Mouse (Mus musculus) liver, postnatal 0 days (tissue): ENCODE results near the gene Erp27. TPM values are rescaled to one million over a fixed set of nuclear protein-coding genes. Genes with fewer than 3 reads are reported as not detected.

Experiments
- ATAC-seq: fragments of 200-750 bp; cut with Nextera tagmentation; 2 replicates; pipeline ENCODE4 v1.8.0; 2017; ENCODE audit warnings: mild to moderate bottlenecking, moderate library complexity
- DNase-seq: peaks from one replicate; pipeline ENCODE4 v3.0.0-alpha.2; 2016
- H3K27ac ChIP-seq: fragments of 300-500 bp; sonication (generic); 2 replicates; pipeline ENCODE4 v1.5.1; 2014; ENCODE audit warnings: antibody characterized with exemption, moderate library complexity, mild to moderate bottlenecking, low read depth
- H3K27me3 ChIP-seq: fragments of 300-500 bp; sonication (generic); 2 replicates; pipeline ENCODE4 v1.6.1; 2014; ENCODE audit warnings: low read length, control low read depth, mixed read lengths; ENCODE audit not compliant: insufficient read depth
- H3K36me3 ChIP-seq: fragments of 300-500 bp; sonication (generic); replicated peaks from 2 replicates; pipeline ENCODE4 v1.6.1; 2014; ENCODE audit warnings: mild to moderate bottlenecking, control low read depth, low read length, moderate library complexity, mixed read lengths; ENCODE audit not compliant: insufficient read depth
- H3K4me1 ChIP-seq: fragments of 300-500 bp; sonication (generic); 2 replicates; pipeline ENCODE4 v1.6.1; 2014; ENCODE audit warnings: antibody characterized with exemption, mild to moderate bottlenecking, control low read depth; ENCODE audit not compliant: insufficient read depth
- H3K4me2 ChIP-seq: fragments of 300-500 bp; sonication (generic); 2 replicates; pipeline ENCODE4 v1.6.1; 2014; ENCODE audit warnings: low read depth, mild to moderate bottlenecking, low read length, moderate library complexity, mixed read lengths
- H3K4me3 ChIP-seq: fragments of 300-500 bp; sonication (generic); 2 replicates; pipeline ENCODE4 v1.5.1; 2014; ENCODE audit warnings: low read depth, low read length
- H3K9ac ChIP-seq: fragments of 300-500 bp; sonication (generic); replicated peaks from 2 replicates; pipeline ENCODE4 v1.6.1; 2014; ENCODE audit warnings: mild to moderate bottlenecking, moderate library complexity
- H3K9me3 ChIP-seq: fragments of 300-500 bp; sonication (generic); 2 replicates; pipeline ENCODE4 v1.6.1; 2016; ENCODE audit warnings: mild to moderate bottlenecking, control low read depth, low read length, mixed read lengths
- CTCF ChIP-seq: sonication (generic); IDR thresholded peaks from 2 replicates; pipeline ENCODE4 v1.5.1; 2016; ENCODE audit warnings: antibody characterized with exemption, low read depth
- EP300 ChIP-seq: IDR thresholded peaks from 2 replicates; pipeline ENCODE4 v1.6.1; 2016; ENCODE audit warnings: antibody characterized with exemption, low read depth, mild to moderate bottlenecking
- WGBS: fragments of 180-500 bp; shearing (Covaris S2); extraction: QIAGEN DNeasy Blood & Tissue Kit; methylation state at CpG from one replicate; pipeline ENCODE4 v1.1.7; 2014; ENCODE audit not compliant: insufficient replicate concordance; 5-methylcytosine and 5-hydroxymethylcytosine counted together
- polyA plus RNA-seq: library from polyadenylated mRNA; unstranded; fragments of >200 nt; fragmentation: Nextera tagmentation; extraction: Ambion mirVana; gene quantifications from 2 replicates; pipeline ENCODE4 v1.2.1, GENCODE M21; 2015

Erp27 gene
- polyA plus RNA-seq, 1 experiment from 2014 or later, result 0.42 TPM

GRCm38 (mm10) chr6:136914234-136914633 lies 7.7 kb downstream of the Erp27 start:
- H3K4me1 ChIP-seq, result peaks cover 5% of the 10 kb centered on the region; the same call in 1 of the 2 replicates
- H3K9me3 ChIP-seq, result no peaks in the 10 kb centered on the region
- TF ChIP-seq EP300 (no peak), CTCF (no peak)
- 84% methylated on average over 6 of the region's 6 CpGs for WGBS
- H3K27me3 ChIP-seq, result no peaks in the 10 kb centered on the region
- no peak overlapping the region for H3K4me2 ChIP-seq
- DNase-seq (no peak), ATAC-seq (no peak)
- H3K9ac ChIP-seq, result no peak overlapping the region
- H3K36me3 ChIP-seq, result no peaks in the 10 kb centered on the region
- no peak overlapping the region for H3K27ac ChIP-seq
- H3K4me3 ChIP-seq, result no peak overlapping the region

DNA sequence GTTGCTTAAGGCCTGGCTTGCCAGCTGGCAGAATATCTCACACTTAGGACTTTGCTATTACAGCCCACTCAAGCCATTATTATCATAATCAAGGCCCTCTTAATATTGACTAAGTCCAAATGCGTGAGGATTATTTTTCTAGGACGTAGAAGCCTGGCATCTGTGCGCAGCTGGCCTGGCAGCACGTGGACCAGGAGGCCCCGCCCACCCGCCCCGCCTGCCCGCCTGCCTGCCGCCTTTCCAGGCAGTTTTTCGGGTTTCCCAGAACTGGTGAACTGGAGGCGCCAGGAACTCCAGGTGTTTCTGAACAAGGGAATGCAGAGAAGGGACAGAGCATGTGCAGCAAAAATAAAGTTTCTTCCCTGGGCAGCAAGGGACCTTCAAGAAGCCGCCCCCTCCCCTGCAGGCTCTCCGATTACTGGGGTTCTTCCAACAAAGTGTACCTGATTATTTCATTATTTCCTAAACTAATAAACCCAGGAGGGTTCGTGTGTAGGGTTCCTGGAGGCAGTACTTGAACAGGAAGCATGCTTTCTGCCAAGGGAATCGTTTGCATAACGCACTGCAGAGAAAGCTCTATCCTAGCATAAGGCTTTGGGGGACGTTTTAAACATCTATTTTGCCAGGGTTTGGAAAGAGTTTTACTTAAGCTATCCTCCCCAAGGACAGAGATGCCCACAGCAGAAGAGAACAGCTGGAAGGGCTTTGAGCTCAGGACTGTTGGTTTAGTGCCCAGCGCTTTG lies 8.4 kb downstream of the Erp27 start:
- no peak overlapping the region for H3K9ac ChIP-seq

DNA sequence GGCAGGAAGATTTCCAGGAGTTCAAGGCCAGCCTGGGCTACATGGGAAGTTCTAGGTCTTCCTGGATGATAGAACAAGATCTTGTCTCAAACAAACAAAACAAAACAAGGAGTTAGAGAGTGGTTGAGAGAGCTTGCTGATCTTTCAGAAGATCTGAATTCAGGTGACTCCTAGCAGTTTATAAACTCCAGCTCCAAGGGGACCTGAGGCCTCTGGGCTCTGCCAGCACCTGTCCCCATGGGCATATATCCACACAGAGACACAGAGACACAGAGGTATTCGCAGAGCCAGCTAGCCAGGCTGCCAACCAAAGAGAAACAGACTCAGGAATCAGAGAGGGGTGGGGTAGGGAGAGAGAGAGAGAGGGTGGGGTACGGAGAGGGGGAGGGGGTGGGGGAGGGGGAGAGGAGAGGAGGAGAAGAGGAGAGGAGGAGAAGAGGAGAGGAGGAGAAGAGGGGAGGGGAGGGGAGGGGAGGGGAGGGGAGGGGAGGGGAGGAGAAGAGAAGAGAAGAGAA lies 9.2 kb downstream of the Erp27 start:
- ATAC-seq (no peak), DNase-seq (no peak)
- Histone ChIP-seq H3K9ac (no peak overlapping the region), H3K4me1 (peaks cover 5% of the 10 kb centered on the region; the same call in 1 of the 2 replicates), H3K36me3 (no peaks in the 10 kb centered on the region), H3K4me2 (no peak overlapping the region), H3K4me3 (no peak overlapping the region), H3K9me3 (no peaks in the 10 kb centered on the region), H3K27ac (no peak overlapping the region), H3K27me3 (no peaks in the 10 kb centered on the region)
- WGBS, result 78% methylated on average over 1 of the region's 2 CpGs
- TF ChIP-seq EP300 (no peak), CTCF (no peak)

More for the DNA sequence above, 8.4 kb downstream of the Erp27 start:
- H3K9me3 ChIP-seq, result no peaks in the 10 kb centered on the region
- H3K4me1 ChIP-seq, result peaks cover 5% of the 10 kb centered on the region; the same call in 1 of the 2 replicates
- peak overlapping the region; percentile 48; the same call in 1 of the 2 replicates for H3K4me2 ChIP-seq
- no peak overlapping the region for H3K4me3 ChIP-seq
- H3K36me3 ChIP-seq, result no peaks in the 10 kb centered on the region
- no peak overlapping the region for H3K27ac ChIP-seq
- no peak for TF ChIP-seq EP300
- TF ChIP-seq CTCF, result no peak
- DNase-seq (peak; percentile 38), ATAC-seq (peak; percentile 47; the same call in 1 of the 2 replicates)
- no peaks in the 10 kb centered on the region for H3K27me3 ChIP-seq
- WGBS, result 33% methylated on average over 18 of the region's 18 CpGs

GRCm38 (mm10) chr6:136910247-136910890 lies 11.6 kb downstream of the Erp27 start:
- Histone ChIP-seq H3K27me3 (no peaks in the 10 kb centered on the region), H3K36me3 (no peaks in the 10 kb centered on the region), H3K4me3 (no peak overlapping the region), H3K4me1 (peaks cover 10% of the 10 kb centered on the region), H3K9ac (no peak overlapping the region), H3K4me2 (no peak overlapping the region), H3K9me3 (no peaks in the 10 kb centered on the region), H3K27ac (no peak overlapping the region)
- WGBS, result 74% methylated on average over 9 of the region's 9 CpGs
- ATAC-seq (no peak), DNase-seq (no peak)
- TF ChIP-seq CTCF (no peak), EP300 (no peak)

DNA sequence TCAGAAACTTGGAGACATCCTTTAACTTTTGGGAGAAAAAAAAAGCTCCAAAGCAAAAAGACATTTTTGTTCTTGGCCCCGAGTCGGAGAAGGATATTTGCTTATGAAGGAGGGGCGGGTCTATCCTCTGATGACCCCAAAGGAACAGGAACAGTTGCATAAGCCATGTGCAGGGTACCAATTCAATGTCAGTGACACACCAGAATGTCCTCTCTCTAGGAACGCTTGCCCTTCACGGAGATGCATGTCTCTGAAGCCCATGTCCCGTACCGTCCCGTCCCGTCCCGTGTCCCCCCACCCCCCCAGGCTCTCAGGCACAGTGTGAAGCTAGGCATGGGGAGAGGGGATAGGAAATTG lies 15.1 kb downstream of the Erp27 start:
- Histone ChIP-seq H3K9me3 (no peaks in the 10 kb centered on the region), H3K4me3 (no peak overlapping the region), H3K4me1 (peaks cover 7% of the 10 kb centered on the region; the same call in 1 of the 2 replicates), H3K36me3 (no peaks in the 10 kb centered on the region), H3K27ac (no peak overlapping the region), H3K9ac (no peak overlapping the region), H3K27me3 (no peaks in the 10 kb centered on the region), H3K4me2 (no peak overlapping the region)
- no peak for TF ChIP-seq EP300
- TF ChIP-seq CTCF, result no peak
- DNase-seq (no peak), ATAC-seq (peak; percentile 62; the same call in 1 of the 2 replicates)
- 67% methylated on average over 10 of the region's 10 CpGs for WGBS

DNA sequence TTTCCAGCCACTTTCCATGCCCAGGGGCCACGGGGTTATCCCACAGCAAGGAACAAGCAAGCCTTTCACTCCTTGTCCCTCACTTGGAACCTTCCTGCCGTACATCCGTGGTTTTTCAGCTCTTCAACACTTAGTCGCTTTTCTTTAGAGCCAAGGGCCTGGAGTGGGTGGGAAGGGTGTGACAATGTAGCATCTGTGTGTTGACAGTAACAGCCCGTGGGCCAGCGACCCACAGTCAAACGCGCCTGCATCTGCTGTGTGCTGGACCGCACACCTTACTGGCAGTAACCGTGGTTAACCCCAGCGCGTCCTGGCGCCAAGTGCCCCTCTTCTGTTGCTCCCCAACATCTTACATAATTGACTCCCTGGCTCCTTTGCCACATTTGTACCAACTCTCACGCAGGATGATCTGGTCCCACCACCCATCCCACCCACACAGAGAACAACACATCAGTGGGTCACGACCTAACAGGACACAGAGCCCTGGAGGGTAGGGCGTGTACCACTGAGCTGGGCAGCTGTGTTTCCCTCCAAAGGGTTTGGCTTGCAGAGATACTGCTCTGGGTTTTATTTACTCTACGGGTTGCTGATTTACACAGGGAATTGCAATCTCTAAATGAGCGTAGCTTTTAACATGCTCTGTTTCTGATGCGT lies 15.6 kb downstream of the Erp27 start:
- Histone ChIP-seq H3K27ac (no peak overlapping the region; the same call in 1 of the 2 replicates), H3K27me3 (no peaks in the 10 kb centered on the region), H3K4me2 (no peak overlapping the region), H3K9me3 (no peaks in the 10 kb centered on the region), H3K9ac (no peak overlapping the region), H3K4me3 (no peak overlapping the region), H3K36me3 (no peaks in the 10 kb centered on the region), H3K4me1 (peaks cover 7% of the 10 kb centered on the region; the same call in 1 of the 2 replicates)
- DNase-seq (no peak), ATAC-seq (0 out of 2 replicates have a peak, but pooled peaks have one; percentile 54)
- 65% methylated on average over 19 of the region's 19 CpGs for WGBS
- no peak for TF ChIP-seq CTCF
- no peak for TF ChIP-seq EP300
